Mouse (Mus musculus): ENCODE measurements around the gene Skap1. TPM values are rescaled to one million over a fixed set of nuclear protein-coding genes. Genes with fewer than 3 reads are reported as not detected.

The Skap1 gene
- polyA plus RNA-seq, 1 experiment from 2014 or later, result 4.1 TPM

GRCm38 (mm10) chr11:96619576-96619975 is 155.2 kb downstream of the Skap1 start:
- H3K27ac ChIP-seq, result 0 out of 2 replicates have a peak overlapping the region, but pooled peaks have one; percentile 5
- 25% methylated on average over 5 of the region's 5 CpGs for WGBS

GRCm38 (mm10) chr11:96620006-96620405 is 155.6 kb downstream of the Skap1 start:
- no peak overlapping the region for H3K27ac ChIP-seq
- peaks cover 24% of the 10 kb centered on the region for H3K27me3 ChIP-seq
- H3K9me3 ChIP-seq, result no peaks in the 10 kb centered on the region
- H3K4me3 ChIP-seq (replicated peaks), result no peak overlapping the region
- ATAC-seq (ENCODE audit: low FRiP score), result no peak
- 21% methylated on average over 7 of the region's 7 CpGs for WGBS
- peaks cover 14% of the 10 kb centered on the region for H3K4me1 ChIP-seq
- no peak overlapping the region for H3K4me2 ChIP-seq
- no peak overlapping the region for H3K9ac ChIP-seq
- no peaks in the 10 kb centered on the region for H3K36me3 ChIP-seq (replicated peaks)

More at GRCm38 (mm10) chr11:96619576-96619975, 155.2 kb downstream of the Skap1 start:
- Histone ChIP-seq H3K27me3 (peaks cover 24% of the 10 kb centered on the region), H3K4me1 (peaks cover 14% of the 10 kb centered on the region), H3K36me3 (replicated peaks) (no peaks in the 10 kb centered on the region), H3K9me3 (no peaks in the 10 kb centered on the region), H3K9ac (no peak overlapping the region), H3K4me2 (no peak overlapping the region), H3K4me3 (replicated peaks) (no peak overlapping the region)
- ATAC-seq (ENCODE audit: low FRiP score), result no peak

GRCm38 (mm10) chr11:96620660-96621059 is 156.3 kb downstream of the Skap1 start:
- no peak for ATAC-seq (ENCODE audit: low FRiP score)
- H3K27me3 ChIP-seq, result peaks cover 24% of the 10 kb centered on the region

GRCm38 (mm10) chr11:96621167-96621566 is 156.8 kb downstream of the Skap1 start:
- no peak overlapping the region for H3K9ac ChIP-seq
- 27% methylated on average over 4 of the region's 4 CpGs for WGBS
- H3K27me3 ChIP-seq, result peaks cover 24% of the 10 kb centered on the region
- H3K4me1 ChIP-seq, result peaks cover 14% of the 10 kb centered on the region
- H3K4me3 ChIP-seq (replicated peaks), result no peak overlapping the region
- no peaks in the 10 kb centered on the region for H3K36me3 ChIP-seq (replicated peaks)
- no peak overlapping the region for H3K27ac ChIP-seq
- H3K4me2 ChIP-seq, result no peak overlapping the region
- H3K9me3 ChIP-seq, result no peaks in the 10 kb centered on the region
- no peak for ATAC-seq (ENCODE audit: low FRiP score)

More at GRCm38 (mm10) chr11:96620660-96621059, 156.3 kb downstream of the Skap1 start:
- WGBS, result 54% methylated on average over 11 of the region's 11 CpGs
- Histone ChIP-seq H3K9ac (no peak overlapping the region), H3K4me1 (peaks cover 14% of the 10 kb centered on the region), H3K36me3 (replicated peaks) (no peaks in the 10 kb centered on the region), H3K9me3 (no peaks in the 10 kb centered on the region), H3K4me2 (no peak overlapping the region), H3K4me3 (replicated peaks) (no peak overlapping the region), H3K27ac (no peak overlapping the region)

GRCm38 (mm10) chr11:96622782-96623181 is 158.4 kb downstream of the Skap1 start:
- H3K9ac ChIP-seq, result no peak overlapping the region
- peaks cover 28% of the 10 kb centered on the region for H3K27me3 ChIP-seq
- no peak overlapping the region for H3K4me2 ChIP-seq
- no peaks in the 10 kb centered on the region for H3K9me3 ChIP-seq
- no peaks in the 10 kb centered on the region for H3K36me3 ChIP-seq (replicated peaks)
- no peak overlapping the region for H3K27ac ChIP-seq
- H3K4me1 ChIP-seq, result peaks cover 14% of the 10 kb centered on the region
- WGBS, result 11% methylated on average over 9 of the region's 9 CpGs
- ATAC-seq (ENCODE audit: low FRiP score), result no peak
- H3K4me3 ChIP-seq (replicated peaks), result no peak overlapping the region

GRCm38 (mm10) chr11:96624436-96624835 is 160.0 kb downstream of the Skap1 start:
- no peaks in the 10 kb centered on the region for H3K36me3 ChIP-seq (replicated peaks)
- no peak overlapping the region for H3K27ac ChIP-seq
- H3K4me3 ChIP-seq (replicated peaks), result no peak overlapping the region
- H3K4me1 ChIP-seq, result peaks cover 12% of the 10 kb centered on the region
- WGBS, result 62% methylated on average over 4 of the region's 4 CpGs
- H3K9me3 ChIP-seq, result no peaks in the 10 kb centered on the region
- H3K4me2 ChIP-seq, result no peak overlapping the region
- ATAC-seq (ENCODE audit: low FRiP score), result no peak
- H3K27me3 ChIP-seq, result peaks cover 23% of the 10 kb centered on the region
- no peak overlapping the region for H3K9ac ChIP-seq

GRCm38 (mm10) chr11:96629775-96630174 is 165.4 kb downstream of the Skap1 start:
- H3K9ac ChIP-seq, result no peak overlapping the region
- H3K9me3 ChIP-seq, result no peaks in the 10 kb centered on the region
- H3K4me3 ChIP-seq (replicated peaks), result no peak overlapping the region
- no peak overlapping the region; the same call in 1 of the 2 replicates for H3K4me2 ChIP-seq
- no peaks in the 10 kb centered on the region for H3K36me3 ChIP-seq (replicated peaks)
- H3K4me1 ChIP-seq, result no peaks in the 10 kb centered on the region
- H3K27ac ChIP-seq, result no peak overlapping the region
- no peak for ATAC-seq (ENCODE audit: low FRiP score)
- 54% methylated on average over 9 of the region's 9 CpGs for WGBS
- 0 out of 2 replicates have a peak, but pooled peaks cover 5% of the 10 kb centered on the region for H3K27me3 ChIP-seq

GRCm38 (mm10) chr11:96631521-96631920 is 167.1 kb downstream of the Skap1 start:
- Histone ChIP-seq H3K27me3 (peaks cover 5% of the 10 kb centered on the region; the same call in 1 of the 2 replicates), H3K9ac (no peak overlapping the region), H3K4me3 (replicated peaks) (no peak overlapping the region), H3K27ac (no peak overlapping the region), H3K4me2 (no peak overlapping the region), H3K4me1 (no peaks in the 10 kb centered on the region), H3K36me3 (replicated peaks) (no peaks in the 10 kb centered on the region), H3K9me3 (no peaks in the 10 kb centered on the region)
- ATAC-seq (ENCODE audit: low FRiP score), result no peak
- 87% methylated on average over 3 of the region's 3 CpGs for WGBS

- Histone ChIP-seq H3K4me1 (0 out of 2 replicates have a peak, but pooled peaks cover 2% of the 10 kb centered on the region), H3K9me3 (no peaks in the 10 kb centered on the region), H3K9ac (no peak overlapping the region), H3K4me3 (replicated peaks) (no peak overlapping the region), H3K36me3 (replicated peaks) (no peaks in the 10 kb centered on the region), H3K27me3 (peaks cover 5% of the 10 kb centered on the region; the same call in 1 of the 2 replicates), H3K4me2 (no peak overlapping the region), H3K27ac (no peak overlapping the region)
- no peak for ATAC-seq (ENCODE audit: low FRiP score)
- WGBS, result 73% methylated on average over 7 of the region's 7 CpGs
Observed at GRCm38 (mm10) chr11:96637927-96638326, 173.5 kb downstream of the Skap1 start.

GRCm38 (mm10) chr11:96639805-96640204 is 175.4 kb downstream of the Skap1 start:
- Histone ChIP-seq H3K4me3 (replicated peaks) (no peak overlapping the region), H3K36me3 (replicated peaks) (no peaks in the 10 kb centered on the region), H3K4me1 (peaks cover 4% of the 10 kb centered on the region; the same call in 1 of the 2 replicates), H3K27ac (no peak overlapping the region), H3K9me3 (no peaks in the 10 kb centered on the region), H3K9ac (no peak overlapping the region), H3K27me3 (peaks cover 5% of the 10 kb centered on the region; the same call in 1 of the 2 replicates), H3K4me2 (no peak overlapping the region)
- no peak for ATAC-seq (ENCODE audit: low FRiP score)
- 70% methylated on average over 5 of the region's 5 CpGs for WGBS

GRCm38 (mm10) chr11:96642173-96643140 is 178.1 kb downstream of the Skap1 start:
- Histone ChIP-seq H3K36me3 (replicated peaks) (no peaks in the 10 kb centered on the region), H3K4me3 (replicated peaks) (no peak overlapping the region), H3K9ac (no peak overlapping the region), H3K9me3 (no peaks in the 10 kb centered on the region), H3K4me1 (peaks cover 27% of the 10 kb centered on the region), H3K4me2 (no peak overlapping the region), H3K27me3 (0 out of 2 replicates have a peak, but pooled peaks cover 5% of the 10 kb centered on the region), H3K27ac (no peak overlapping the region)
- no peak for ATAC-seq (ENCODE audit: low FRiP score)
- 85% methylated on average over 17 of the region's 17 CpGs for WGBS

- H3K9me3 ChIP-seq, result no peaks in the 10 kb centered on the region
- 76% methylated on average over 7 of the region's 7 CpGs for WGBS
Observed at GRCm38 (mm10) chr11:96644969-96645368, 180.6 kb downstream of the Skap1 start.

More at GRCm38 (mm10) chr11:96644969-96645368, 180.6 kb downstream of the Skap1 start:
- Histone ChIP-seq H3K9ac (no peak overlapping the region), H3K27me3 (0 out of 2 replicates have a peak, but pooled peaks cover 2% of the 10 kb centered on the region), H3K4me1 (peaks cover 30% of the 10 kb centered on the region), H3K4me2 (no peak overlapping the region), H3K27ac (peak overlapping the region; percentile 70), H3K4me3 (replicated peaks) (no peak overlapping the region), H3K36me3 (replicated peaks) (no peaks in the 10 kb centered on the region)
- no peak for ATAC-seq (ENCODE audit: low FRiP score)
